Mouse (Mus musculus) hindbrain, embryonic 13.5 days (tissue): ENCODE measurements at regions not wholly inside any gene's neighbourhood (a gene's known extent, or its start where the extent isn't known, plus 50 kb on each side); places are given as distances from the start of the nearest gene placed in this dataset.

Source experiments
- ATAC-seq: fragments of 200-750 bp; cut with Nextera tagmentation; 2 replicates; pipeline ENCODE4 v1.8.0; 2017; ENCODE audit warnings: moderate TSS enrichment; ENCODE audit not compliant: low FRiP score
- H3K27ac ChIP-seq: fragments of 300-500 bp; sonication (generic); 2 replicates; pipeline ENCODE4 v1.5.1; 2015; ENCODE audit warnings: inconsistent platforms, mild to moderate bottlenecking, moderate library complexity
- H3K27me3 ChIP-seq: fragments of 300-500 bp; sonication (generic); 2 replicates; pipeline ENCODE4 v1.6.1; 2015; ENCODE audit warnings: mild to moderate bottlenecking, inconsistent platforms
- H3K36me3 ChIP-seq: fragments of 300-500 bp; sonication (generic); 2 replicates; pipeline ENCODE4 v1.6.1; 2015; ENCODE audit warnings: mild to moderate bottlenecking, inconsistent platforms
- H3K4me1 ChIP-seq: fragments of 300-500 bp; sonication (generic); replicated peaks from 2 replicates; pipeline ENCODE4 v1.6.1; 2015; ENCODE audit warnings: inconsistent platforms
- H3K4me2 ChIP-seq: fragments of 300-500 bp; sonication (generic); 2 replicates; pipeline ENCODE4 v1.6.1; 2015; ENCODE audit warnings: inconsistent platforms, mild to moderate bottlenecking, moderate library complexity
- H3K4me3 ChIP-seq: fragments of 300-500 bp; sonication (generic); 2 replicates; pipeline ENCODE4 v1.5.1; 2015; ENCODE audit warnings: mild to moderate bottlenecking, inconsistent platforms
- H3K9ac ChIP-seq: fragments of 300-500 bp; sonication (generic); 2 replicates; pipeline ENCODE4 v1.6.1; 2015; ENCODE audit warnings: mild to moderate bottlenecking, inconsistent platforms
- H3K9me3 ChIP-seq: fragments of 300-500 bp; sonication (generic); 2 replicates; pipeline ENCODE4 v1.6.1; 2016; ENCODE audit warnings: inconsistent platforms
- WGBS: fragments of 180-500 bp; shearing (Covaris S2); methylation state at CpG from one replicate; pipeline ENCODE4 v1.1.7; 2015; 5-methylcytosine and 5-hydroxymethylcytosine counted together

GRCm38 (mm10) chr2:78972288-78973117, 104.6 kb downstream of the Ube2e3 start:
- Histone ChIP-seq H3K27ac (no peak overlapping the region), H3K36me3 (no peaks in the 10 kb centered on the region), H3K27me3 (no peaks in the 10 kb centered on the region), H3K9me3 (no peaks in the 10 kb centered on the region), H3K4me2 (no peak overlapping the region), H3K4me1 (no peaks in the 10 kb centered on the region), H3K9ac (no peak overlapping the region), H3K4me3 (no peak overlapping the region)
- no peak for ATAC-seq
- WGBS, result 85% methylated on average over 10 of the region's 10 CpGs

- 95% methylated on average over 3 of the region's 3 CpGs for WGBS
- H3K9me3 ChIP-seq, result no peaks in the 10 kb centered on the region
- no peak overlapping the region for H3K9ac ChIP-seq
- H3K4me1 ChIP-seq, result no peaks in the 10 kb centered on the region
- no peaks in the 10 kb centered on the region for H3K27me3 ChIP-seq
- H3K27ac ChIP-seq, result no peak overlapping the region
- H3K36me3 ChIP-seq, result no peaks in the 10 kb centered on the region
- ATAC-seq, result no peak
- H3K4me2 ChIP-seq, result no peak overlapping the region
- no peak overlapping the region for H3K4me3 ChIP-seq
These were observed 105.9 kb downstream of the Ube2e3 start for GRCm38 (mm10) chr2:78973811-78974210.

DNA sequence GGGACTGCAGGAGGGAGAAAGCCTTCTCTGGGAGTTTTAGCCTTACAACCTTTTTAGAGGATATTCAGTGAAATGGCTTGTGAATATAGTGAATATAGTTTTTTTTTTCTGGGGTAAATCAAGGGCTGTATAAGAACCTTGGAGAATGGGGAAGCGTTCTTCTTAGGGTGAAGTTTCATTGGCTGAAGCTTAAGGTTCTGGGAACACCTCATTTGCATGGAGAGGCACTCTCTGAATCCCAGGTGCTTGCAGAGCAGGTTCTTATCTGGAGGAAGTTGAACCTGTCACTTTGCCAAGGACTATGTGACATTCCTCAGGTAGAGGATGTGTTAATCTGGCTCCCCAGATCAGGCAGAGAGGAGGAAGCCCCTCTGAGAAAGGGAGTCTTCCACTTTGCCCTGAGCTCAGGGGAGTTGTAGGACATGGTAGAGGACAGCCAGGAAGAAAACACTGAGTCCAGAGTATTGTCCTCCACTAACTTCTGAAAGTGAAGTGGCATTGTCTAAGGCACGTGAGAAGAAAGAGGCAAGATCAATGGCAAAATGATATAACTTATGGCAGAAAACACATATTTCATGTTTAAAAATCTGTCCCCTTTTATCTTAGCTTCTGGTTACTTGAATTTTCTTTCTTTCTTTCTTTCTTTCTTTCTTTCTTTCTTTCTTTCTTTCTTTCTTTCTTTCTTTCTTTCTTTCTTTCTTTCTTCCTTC, 106.9 kb downstream of the Ube2e3 start:
- no peak overlapping the region for H3K27ac ChIP-seq
- H3K9ac ChIP-seq, result no peak overlapping the region
- H3K36me3 ChIP-seq, result no peaks in the 10 kb centered on the region
- H3K9me3 ChIP-seq, result no peaks in the 10 kb centered on the region
- no peaks in the 10 kb centered on the region for H3K27me3 ChIP-seq
- H3K4me3 ChIP-seq, result no peak overlapping the region
- no peak for ATAC-seq
- WGBS, result 86% methylated on average over 2 of the region's 2 CpGs
- H3K4me1 ChIP-seq, result no peaks in the 10 kb centered on the region
- no peak overlapping the region for H3K4me2 ChIP-seq

DNA sequence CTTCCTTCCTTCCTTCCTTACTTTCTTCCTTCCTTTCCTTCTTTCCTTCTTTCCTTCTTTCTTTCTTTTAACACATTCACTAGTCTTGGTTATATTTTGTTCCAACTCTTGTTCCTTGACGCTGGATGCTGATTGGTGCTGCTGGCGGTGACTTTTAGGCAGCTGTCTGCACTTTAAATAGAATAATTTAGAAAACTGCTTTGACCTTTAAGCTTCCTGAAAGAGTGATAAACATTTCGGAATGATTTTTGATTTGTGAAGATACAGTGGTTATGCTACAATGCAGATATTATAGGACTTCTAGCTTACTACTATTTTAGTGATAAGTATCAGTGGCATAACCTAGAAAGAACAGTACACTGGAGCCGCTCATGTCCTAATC, 107.5 kb downstream of the Ube2e3 start:
- H3K27me3 ChIP-seq, result no peaks in the 10 kb centered on the region
- no peak overlapping the region for H3K27ac ChIP-seq
- no peak overlapping the region for H3K9ac ChIP-seq
- no peak overlapping the region for H3K4me3 ChIP-seq
- no peak for ATAC-seq
- WGBS, result 92% methylated on average over 4 of the region's 4 CpGs
- H3K36me3 ChIP-seq, result no peaks in the 10 kb centered on the region
- H3K4me1 ChIP-seq, result no peaks in the 10 kb centered on the region
- no peak overlapping the region for H3K4me2 ChIP-seq
- H3K9me3 ChIP-seq, result no peaks in the 10 kb centered on the region

GRCm38 (mm10) chr2:78976084-78976483, 108.2 kb downstream of the Ube2e3 start:
- Histone ChIP-seq H3K4me1 (no peaks in the 10 kb centered on the region), H3K9ac (no peak overlapping the region), H3K4me2 (no peak overlapping the region), H3K36me3 (no peaks in the 10 kb centered on the region), H3K27me3 (no peaks in the 10 kb centered on the region), H3K4me3 (no peak overlapping the region), H3K9me3 (no peaks in the 10 kb centered on the region), H3K27ac (no peak overlapping the region)
- ATAC-seq, result no peak
- 88% methylated on average over 4 of the region's 4 CpGs for WGBS

GRCm38 (mm10) chr2:78977632-78978397, 109.9 kb downstream of the Ube2e3 start:
- Histone ChIP-seq H3K4me2 (no peak overlapping the region), H3K9me3 (no peaks in the 10 kb centered on the region), H3K36me3 (no peaks in the 10 kb centered on the region), H3K27ac (no peak overlapping the region), H3K27me3 (no peaks in the 10 kb centered on the region), H3K4me3 (no peak overlapping the region), H3K9ac (no peak overlapping the region), H3K4me1 (no peaks in the 10 kb centered on the region)
- WGBS, result 85% methylated on average over 5 of the region's 5 CpGs
- ATAC-seq, result no peak

DNA sequence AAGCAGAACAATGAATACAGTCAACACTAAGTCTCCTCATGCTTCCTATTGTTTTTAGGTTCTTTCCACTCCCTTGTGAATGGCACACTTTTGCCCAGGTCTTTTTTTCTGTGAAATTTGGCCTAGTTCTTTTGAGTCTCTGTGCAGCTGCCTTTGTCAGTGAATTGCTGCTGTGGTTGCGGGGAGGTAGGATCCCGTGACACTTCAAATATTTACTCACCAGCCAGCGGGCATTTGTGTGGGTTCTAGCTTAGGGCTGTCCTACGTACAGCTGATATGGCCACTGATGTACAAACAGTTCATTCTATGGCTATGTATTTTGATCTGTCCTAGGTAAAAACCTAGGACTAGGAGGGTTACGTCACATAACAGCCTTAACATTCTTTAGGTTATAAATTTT, 112.1 kb downstream of the Ube2e3 start:
- Histone ChIP-seq H3K4me3 (no peak overlapping the region), H3K27ac (no peak overlapping the region), H3K9me3 (no peaks in the 10 kb centered on the region), H3K4me1 (no peaks in the 10 kb centered on the region), H3K27me3 (no peaks in the 10 kb centered on the region), H3K36me3 (no peaks in the 10 kb centered on the region), H3K4me2 (no peak overlapping the region), H3K9ac (no peak overlapping the region)
- 81% methylated on average over 5 of the region's 5 CpGs for WGBS
- no peak for ATAC-seq

- no peak for ATAC-seq
- Histone ChIP-seq H3K4me1 (no peaks in the 10 kb centered on the region), H3K9ac (no peak overlapping the region), H3K36me3 (no peaks in the 10 kb centered on the region), H3K27me3 (no peaks in the 10 kb centered on the region), H3K9me3 (no peaks in the 10 kb centered on the region), H3K4me2 (no peak overlapping the region), H3K4me3 (no peak overlapping the region), H3K27ac (no peak overlapping the region)
- 97% methylated on average over 1 of the region's 1 CpGs for WGBS
These were observed 112.8 kb downstream of the Ube2e3 start for GRCm38 (mm10) chr2:78980661-78981229.

- ATAC-seq, result no peak
- H3K4me3 ChIP-seq, result no peak overlapping the region
- H3K27ac ChIP-seq, result no peak overlapping the region
- no peak overlapping the region for H3K9ac ChIP-seq
- H3K27me3 ChIP-seq, result no peaks in the 10 kb centered on the region
- H3K9me3 ChIP-seq, result no peaks in the 10 kb centered on the region
- no peaks in the 10 kb centered on the region for H3K36me3 ChIP-seq
- peaks cover 9% of the 10 kb centered on the region; the same call in 1 of the 2 replicates for H3K4me1 ChIP-seq
- H3K4me2 ChIP-seq, result no peak overlapping the region
These were observed 115.4 kb downstream of the Ube2e3 start for GRCm38 (mm10) chr2:78983347-78983746.

DNA sequence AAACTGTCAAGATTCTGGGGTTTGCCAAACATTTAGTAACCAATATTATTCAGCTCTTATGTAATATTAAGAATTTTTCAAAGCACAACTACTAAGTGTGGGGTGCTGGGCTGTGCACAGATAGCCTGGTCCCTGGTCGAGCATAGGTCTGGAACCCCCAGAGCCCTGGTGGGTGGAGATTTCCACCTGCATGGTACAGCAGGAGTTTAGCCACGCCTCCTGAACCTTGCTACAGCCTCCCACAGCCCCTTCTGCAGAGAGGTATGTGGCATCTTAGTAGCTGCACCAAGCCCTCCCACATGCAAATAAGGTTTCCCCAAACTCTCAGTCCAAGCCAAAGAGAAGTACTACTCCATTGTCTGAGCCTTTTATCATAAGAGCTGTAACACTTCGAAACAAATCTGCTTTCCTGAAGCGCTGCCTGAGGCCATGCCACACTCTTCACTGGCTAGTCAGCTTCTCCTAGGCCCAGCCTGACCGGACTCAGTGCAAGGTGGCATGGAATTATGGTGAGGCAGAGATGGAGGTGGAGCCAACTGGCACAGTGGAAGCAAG, 116.1 kb downstream of the Ube2e3 start:
- no peaks in the 10 kb centered on the region for H3K36me3 ChIP-seq
- no peaks in the 10 kb centered on the region for H3K27me3 ChIP-seq
- H3K9me3 ChIP-seq, result no peaks in the 10 kb centered on the region
- no peak overlapping the region for H3K4me3 ChIP-seq
- no peak for ATAC-seq
- no peak overlapping the region for H3K27ac ChIP-seq
- no peak overlapping the region for H3K4me2 ChIP-seq
- H3K9ac ChIP-seq, result no peak overlapping the region
- WGBS, result 65% methylated on average over 5 of the region's 5 CpGs
- peaks cover 9% of the 10 kb centered on the region; the same call in 1 of the 2 replicates for H3K4me1 ChIP-seq

GRCm38 (mm10) chr2:78986984-78987383, 119.1 kb downstream of the Ube2e3 start:
- peak; percentile 80 for ATAC-seq
- H3K36me3 ChIP-seq, result no peaks in the 10 kb centered on the region
- no peak overlapping the region for H3K4me3 ChIP-seq
- peaks cover 9% of the 10 kb centered on the region; the same call in 1 of the 2 replicates for H3K4me1 ChIP-seq
- no peak overlapping the region for H3K4me2 ChIP-seq
- H3K9me3 ChIP-seq, result no peaks in the 10 kb centered on the region
- peak overlapping the region; percentile 46; the same call in 1 of the 2 replicates for H3K27ac ChIP-seq
- H3K9ac ChIP-seq, result no peak overlapping the region
- H3K27me3 ChIP-seq, result no peaks in the 10 kb centered on the region
- 43% methylated on average over 7 of the region's 7 CpGs for WGBS

- 0 out of 2 replicates have a peak overlapping the region, but pooled peaks have one; percentile 46 for H3K27ac ChIP-seq
- ATAC-seq, result peak; percentile 24; the same call in 1 of the 2 replicates
- WGBS, result 89% methylated on average over 3 of the region's 3 CpGs
- no peak overlapping the region for H3K4me2 ChIP-seq
- H3K36me3 ChIP-seq, result no peaks in the 10 kb centered on the region
- no peaks in the 10 kb centered on the region for H3K9me3 ChIP-seq
- no peak overlapping the region for H3K4me3 ChIP-seq
- H3K9ac ChIP-seq, result no peak overlapping the region
- peaks cover 9% of the 10 kb centered on the region; the same call in 1 of the 2 replicates for H3K4me1 ChIP-seq
- no peaks in the 10 kb centered on the region for H3K27me3 ChIP-seq
These were observed 119.5 kb downstream of the Ube2e3 start for GRCm38 (mm10) chr2:78987388-78987787.
